11 mouse cellular contexts compared by ENCODE assay signal in genomic region chr7:117896528-117896927, GRCm38 (mm10).
DNase-seq lines count a peak whose midpoint lies in the region; ATAC-seq and TF ChIP-seq lines count a peak whose summit lies in the region.
"Had no signal": no experiment of that assay in that cellular context is flagged by ENCODE, and none has a peak within 500 bp of the region (broad histone marks: within the 10 kb centered on the region; RNA-seq: fewer than 3 reads in every experiment).

No protein-coding gene starts in this region.

- ATAC-seq in lung, embryonic 14.5 days (ENCODE audit: insufficient read depth): no peak
- ATAC-seq in megakaryocyte progenitor cell, adult 5-6 weeks (replicated peaks; ENCODE audit: poor library complexity): 0 out of 2 replicates have a peak, but pooled peaks have one; percentile 11

- no peaks in the 10 kb centered on the region for H3K9me3 ChIP-seq in lung, embryonic 14.5 days (ENCODE audit: low read depth, low read length)
- H3K9me3 ChIP-seq: limb, embryonic 15.5 days; neural tube, embryonic 13.5 days had no signal

- no peak overlapping the region for H3K4me3 ChIP-seq in lung, embryonic 14.5 days (ENCODE audit: low read depth, low read length)
- H3K4me3 ChIP-seq: limb, embryonic 15.5 days; neural tube, embryonic 13.5 days had no signal

- DNase-seq in cerebellum, postnatal 36 days: peak; percentile 6 to 17
- no peak for DNase-seq in cerebellum, adult 9-10 months
- DNase-seq in lung, embryonic 14.5 days: peak; percentile 59
- DNase-seq in lung, postnatal 25 days (ENCODE audit: low spot score): no peak
- peak; percentile 66 for DNase-seq in adrenal gland, postnatal 14 days
- no peak for DNase-seq in retina, embryonic 14.5 days (ENCODE audit: low spot score)
- DNase-seq in spleen, adult 12 weeks (ENCODE audit: low spot score): no peak

- H3K27me3 ChIP-seq in lung, embryonic 14.5 days (ENCODE audit: insufficient read depth, low read length): no peaks in the 10 kb centered on the region
- H3K27me3 ChIP-seq: limb, embryonic 15.5 days had no signal

- no peak overlapping the region for H3K9ac ChIP-seq in lung, embryonic 14.5 days
- H3K9ac ChIP-seq: limb, embryonic 15.5 days; neural tube, embryonic 13.5 days had no signal

- TF ChIP-seq CTCF in lung, embryonic 14.5 days (IDR thresholded peaks at IDR 0.05; ENCODE audit: low read depth): no peak

- no peaks in the 10 kb centered on the region for H3K4me1 ChIP-seq in lung, embryonic 14.5 days (ENCODE audit: insufficient read depth)
- H3K4me1 ChIP-seq: limb, embryonic 15.5 days; neural tube, embryonic 13.5 days had no signal

- H3K27ac ChIP-seq in lung, embryonic 14.5 days (ENCODE audit: low read depth): no peak overlapping the region
- H3K27ac ChIP-seq: limb, embryonic 15.5 days; neural tube, embryonic 13.5 days had no signal

- WGBS in lung, embryonic 14.5 days: 83% methylated on average over 2 of the region's 2 CpGs

- no peaks in the 10 kb centered on the region for H3K36me3 ChIP-seq in lung, embryonic 14.5 days (ENCODE audit: insufficient read depth)
- H3K36me3 ChIP-seq: limb, embryonic 15.5 days; neural tube, embryonic 13.5 days had no signal

- no peak overlapping the region for H3K4me2 ChIP-seq in lung, embryonic 14.5 days
- H3K4me2 ChIP-seq: limb, embryonic 15.5 days; midbrain, embryonic 11.5 days; neural tube, embryonic 13.5 days had no signal

Comparison
In these comparisons a context has a peak if more than half of its experiments do, and no peak if none do; other contexts are left out.
1. DNase-seq: peak in cerebellum, postnatal 36 days (2 of 2), lung, embryonic 14.5 days (single experiment) and adrenal gland, postnatal 14 days (single experiment); none in cerebellum, adult 9-10 months (single experiment), lung, postnatal 25 days (single experiment), retina, embryonic 14.5 days (single experiment) and spleen, adult 12 weeks (single experiment).